Mouse (Mus musculus): ENCODE measurements around the gene Tnr. TPM values are rescaled to one million over a fixed set of nuclear protein-coding genes. Genes with fewer than 3 reads are reported as not detected.

Tnr gene
- polyA plus RNA-seq, 1 experiment from 2014 or later, result 0.63 TPM

GRCm38 (mm10) chr1:159769948-159770347 is 246.4 kb downstream of the Tnr start:
- 64% methylated on average over 6 of the region's 6 CpGs for WGBS
- no peaks in the 10 kb centered on the region for H3K27me3 ChIP-seq (ENCODE audit: control insufficient read depth, insufficient read depth, low read length)

GRCm38 (mm10) chr1:159773671-159774070 is 250.1 kb downstream of the Tnr start:
- ATAC-seq (replicated peaks; ENCODE audit: insufficient number of reproducible peaks, low FRiP score, low TSS enrichment, low read depth) (no peak), DNase-seq (ENCODE audit: low spot score) (no peak)
- no peak overlapping the region for H3K4me3 ChIP-seq (ENCODE audit: low read depth, low read length)
- no peak overlapping the region for H3K9ac ChIP-seq (replicated peaks; ENCODE audit: low read length)
- H3K9me3 ChIP-seq (replicated peaks; ENCODE audit: control insufficient read depth, low read length), result no peaks in the 10 kb centered on the region
- H3K27ac ChIP-seq (replicated peaks; ENCODE audit: low read depth, low read length), result no peak overlapping the region
- no peaks in the 10 kb centered on the region for H3K27me3 ChIP-seq (ENCODE audit: control insufficient read depth, insufficient read depth, low read length)
- no peak overlapping the region for H3K4me2 ChIP-seq (ENCODE audit: low read depth, low read length)
- WGBS, result 80% methylated on average over 12 of the region's 12 CpGs
- H3K36me3 ChIP-seq (replicated peaks; ENCODE audit: control insufficient read depth, insufficient read depth, low read depth, low read length), result no peaks in the 10 kb centered on the region
- H3K4me1 ChIP-seq (ENCODE audit: control insufficient read depth, insufficient read depth, low read length), result no peaks in the 10 kb centered on the region

More at GRCm38 (mm10) chr1:159769948-159770347, 246.4 kb downstream of the Tnr start:
- H3K27ac ChIP-seq (replicated peaks; ENCODE audit: low read depth, low read length), result no peak overlapping the region
- no peak overlapping the region for H3K9ac ChIP-seq (replicated peaks; ENCODE audit: low read length)
- ATAC-seq (replicated peaks; ENCODE audit: insufficient number of reproducible peaks, low FRiP score, low TSS enrichment, low read depth), result no peak
- H3K9me3 ChIP-seq (replicated peaks; ENCODE audit: control insufficient read depth, low read length), result no peaks in the 10 kb centered on the region
- H3K4me3 ChIP-seq (ENCODE audit: low read depth, low read length), result no peak overlapping the region
- H3K36me3 ChIP-seq (replicated peaks; ENCODE audit: control insufficient read depth, insufficient read depth, low read depth, low read length), result no peaks in the 10 kb centered on the region
- H3K4me1 ChIP-seq (ENCODE audit: control insufficient read depth, insufficient read depth, low read length), result no peaks in the 10 kb centered on the region
- DNase-seq (ENCODE audit: low spot score), result no peak
- H3K4me2 ChIP-seq (ENCODE audit: low read depth, low read length), result no peak overlapping the region

- H3K27me3 ChIP-seq (ENCODE audit: control insufficient read depth, insufficient read depth, low read length), result no peaks in the 10 kb centered on the region
- no peak overlapping the region for H3K27ac ChIP-seq (replicated peaks; ENCODE audit: low read depth, low read length)
- no peaks in the 10 kb centered on the region for H3K9me3 ChIP-seq (replicated peaks; ENCODE audit: control insufficient read depth, low read length)
- H3K4me1 ChIP-seq (ENCODE audit: control insufficient read depth, insufficient read depth, low read length), result no peaks in the 10 kb centered on the region
- H3K36me3 ChIP-seq (replicated peaks; ENCODE audit: control insufficient read depth, insufficient read depth, low read depth, low read length), result no peaks in the 10 kb centered on the region
- H3K4me2 ChIP-seq (ENCODE audit: low read depth, low read length), result no peak overlapping the region
- no peak overlapping the region for H3K4me3 ChIP-seq (ENCODE audit: low read depth, low read length)
- DNase-seq (ENCODE audit: low spot score) (peak; percentile 63), ATAC-seq (replicated peaks; ENCODE audit: insufficient number of reproducible peaks, low FRiP score, low TSS enrichment, low read depth) (no peak; the same call in 1 of the 2 replicates)
- WGBS, result 40% methylated on average over 3 of the region's 3 CpGs
- no peak overlapping the region for H3K9ac ChIP-seq (replicated peaks; ENCODE audit: low read length)
Measured at GRCm38 (mm10) chr1:159775168-159775567, 251.6 kb downstream of the Tnr start.

GRCm38 (mm10) chr1:159777107-159777506 is 253.5 kb downstream of the Tnr start:
- no peak overlapping the region for H3K27ac ChIP-seq (replicated peaks; ENCODE audit: low read depth, low read length)
- no peaks in the 10 kb centered on the region for H3K27me3 ChIP-seq (ENCODE audit: control insufficient read depth, insufficient read depth, low read length)
- no peak overlapping the region for H3K9ac ChIP-seq (replicated peaks; ENCODE audit: low read length)
- no peak overlapping the region for H3K4me3 ChIP-seq (ENCODE audit: low read depth, low read length)
- no peaks in the 10 kb centered on the region for H3K36me3 ChIP-seq (replicated peaks; ENCODE audit: control insufficient read depth, insufficient read depth, low read depth, low read length)
- no peaks in the 10 kb centered on the region for H3K9me3 ChIP-seq (replicated peaks; ENCODE audit: control insufficient read depth, low read length)
- no peak for DNase-seq (ENCODE audit: low spot score)
- WGBS, result 71% methylated on average over 3 of the region's 3 CpGs
- no peak for ATAC-seq (replicated peaks; ENCODE audit: insufficient number of reproducible peaks, low FRiP score, low TSS enrichment, low read depth)
- no peak overlapping the region for H3K4me2 ChIP-seq (ENCODE audit: low read depth, low read length)
- no peaks in the 10 kb centered on the region for H3K4me1 ChIP-seq (ENCODE audit: control insufficient read depth, insufficient read depth, low read length)

- H3K4me2 ChIP-seq (ENCODE audit: low read depth, low read length), result no peak overlapping the region
- ATAC-seq (replicated peaks; ENCODE audit: insufficient number of reproducible peaks, low FRiP score, low TSS enrichment, low read depth), result no peak
- H3K9ac ChIP-seq (replicated peaks; ENCODE audit: low read length), result no peak overlapping the region
- WGBS, result 86% methylated on average over 3 of the region's 3 CpGs
- no peak for DNase-seq (ENCODE audit: low spot score)
- no peaks in the 10 kb centered on the region for H3K27me3 ChIP-seq (ENCODE audit: control insufficient read depth, insufficient read depth, low read length)
- no peak overlapping the region for H3K4me3 ChIP-seq (ENCODE audit: low read depth, low read length)
- H3K27ac ChIP-seq (replicated peaks; ENCODE audit: low read depth, low read length), result no peak overlapping the region
- no peaks in the 10 kb centered on the region for H3K9me3 ChIP-seq (replicated peaks; ENCODE audit: control insufficient read depth, low read length)
- H3K36me3 ChIP-seq (replicated peaks; ENCODE audit: control insufficient read depth, insufficient read depth, low read depth, low read length), result no peaks in the 10 kb centered on the region
- H3K4me1 ChIP-seq (ENCODE audit: control insufficient read depth, insufficient read depth, low read length), result no peaks in the 10 kb centered on the region
Measured at GRCm38 (mm10) chr1:159779424-159779823, 255.9 kb downstream of the Tnr start.

GRCm38 (mm10) chr1:159783842-159784241 is 260.3 kb downstream of the Tnr start:
- Histone ChIP-seq H3K4me2 (ENCODE audit: low read depth, low read length) (no peak overlapping the region), H3K27me3 (ENCODE audit: control insufficient read depth, insufficient read depth, low read length) (no peaks in the 10 kb centered on the region), H3K27ac (replicated peaks; ENCODE audit: low read depth, low read length) (no peak overlapping the region), H3K9me3 (replicated peaks; ENCODE audit: control insufficient read depth, low read length) (no peaks in the 10 kb centered on the region), H3K4me3 (ENCODE audit: low read depth, low read length) (no peak overlapping the region), H3K36me3 (replicated peaks; ENCODE audit: control insufficient read depth, insufficient read depth, low read depth, low read length) (no peaks in the 10 kb centered on the region), H3K4me1 (ENCODE audit: control insufficient read depth, insufficient read depth, low read length) (no peaks in the 10 kb centered on the region), H3K9ac (replicated peaks; ENCODE audit: low read length) (no peak overlapping the region)
- WGBS, result 22% methylated on average over 5 of the region's 5 CpGs
- peak; percentile 58 for DNase-seq (ENCODE audit: low spot score)
- no peak for ATAC-seq (replicated peaks; ENCODE audit: insufficient number of reproducible peaks, low FRiP score, low TSS enrichment, low read depth)

- no peaks in the 10 kb centered on the region for H3K4me1 ChIP-seq (ENCODE audit: control insufficient read depth, insufficient read depth, low read length)
- H3K27ac ChIP-seq (replicated peaks; ENCODE audit: low read depth, low read length), result no peak overlapping the region
- no peak overlapping the region for H3K9ac ChIP-seq (replicated peaks; ENCODE audit: low read length)
- DNase-seq (ENCODE audit: low spot score) (no peak), ATAC-seq (replicated peaks; ENCODE audit: insufficient number of reproducible peaks, low FRiP score, low TSS enrichment, low read depth) (no peak)
- no peak overlapping the region for H3K4me2 ChIP-seq (ENCODE audit: low read depth, low read length)
- H3K4me3 ChIP-seq (ENCODE audit: low read depth, low read length), result no peak overlapping the region
- no peaks in the 10 kb centered on the region for H3K36me3 ChIP-seq (replicated peaks; ENCODE audit: control insufficient read depth, insufficient read depth, low read depth, low read length)
- no peaks in the 10 kb centered on the region for H3K9me3 ChIP-seq (replicated peaks; ENCODE audit: control insufficient read depth, low read length)
- WGBS, result 81% methylated on average over 4 of the region's 4 CpGs
- no peaks in the 10 kb centered on the region for H3K27me3 ChIP-seq (ENCODE audit: control insufficient read depth, insufficient read depth, low read length)
Measured at GRCm38 (mm10) chr1:159788312-159788711, 264.7 kb downstream of the Tnr start.

- DNase-seq (ENCODE audit: low spot score), result no peak
- Histone ChIP-seq H3K36me3 (replicated peaks; ENCODE audit: control insufficient read depth, insufficient read depth, low read depth, low read length) (no peaks in the 10 kb centered on the region), H3K27ac (replicated peaks; ENCODE audit: low read depth, low read length) (no peak overlapping the region), H3K4me2 (ENCODE audit: low read depth, low read length) (no peak overlapping the region), H3K27me3 (ENCODE audit: control insufficient read depth, insufficient read depth, low read length) (no peaks in the 10 kb centered on the region), H3K9me3 (replicated peaks; ENCODE audit: control insufficient read depth, low read length) (no peaks in the 10 kb centered on the region), H3K4me1 (ENCODE audit: control insufficient read depth, insufficient read depth, low read length) (no peaks in the 10 kb centered on the region), H3K4me3 (ENCODE audit: low read depth, low read length) (no peak overlapping the region), H3K9ac (replicated peaks; ENCODE audit: low read length) (no peak overlapping the region)
- ATAC-seq (replicated peaks; ENCODE audit: insufficient number of reproducible peaks, low FRiP score, low TSS enrichment, low read depth), result no peak
- WGBS, result 100% methylated on average over 2 of the region's 2 CpGs
Measured at GRCm38 (mm10) chr1:159792546-159792945, 269.0 kb downstream of the Tnr start.

Data from embryonic facial prominence, embryonic 11.5 days (tissue).